Mouse (Mus musculus) forebrain, embryonic 12.5 days (tissue): ENCODE measurements at regions not wholly inside any gene's neighbourhood (a gene's known extent, or its start where the extent isn't known, plus 50 kb on each side); places are given as distances from the start of the nearest gene placed in this dataset.
"Not testable (repeated sequence)": the region's sequence is repeated elsewhere in the genome, so short reads cannot be mapped to it uniquely, and the experiment has no call there.

ENCODE experiments used
- ATAC-seq: fragments of 200-750 bp; cut with Nextera tagmentation; 2 replicates; pipeline ENCODE4 v1.8.0; 2017; ENCODE audit warnings: moderate TSS enrichment; ENCODE audit not compliant: low FRiP score
- H3K27ac ChIP-seq: fragments of 300-500 bp; sonication (generic); 2 replicates; pipeline ENCODE4 v1.5.1; 2016; ENCODE audit warnings: mild to moderate bottlenecking
- H3K27me3 ChIP-seq: fragments of 300-500 bp; sonication (generic); 2 replicates; pipeline ENCODE4 v1.6.1; 2016; ENCODE audit warnings: mild to moderate bottlenecking
- H3K36me3 ChIP-seq: fragments of 300-500 bp; sonication (generic); replicated peaks from 2 replicates; pipeline ENCODE4 v1.6.1; 2016; ENCODE audit warnings: mild to moderate bottlenecking
- H3K4me1 ChIP-seq: fragments of 300-500 bp; sonication (generic); 2 replicates; pipeline ENCODE4 v1.6.1; 2016
- H3K4me2 ChIP-seq: fragments of 300-500 bp; sonication (generic); 2 replicates; pipeline ENCODE4 v1.6.1; 2016; ENCODE audit warnings: mild to moderate bottlenecking, moderate library complexity
- H3K4me3 ChIP-seq: fragments of 300-500 bp; sonication (generic); replicated peaks from 2 replicates; pipeline ENCODE4 v1.5.1; 2016; ENCODE audit warnings: mild to moderate bottlenecking
- H3K9ac ChIP-seq: fragments of 300-500 bp; sonication (generic); 2 replicates; pipeline ENCODE4 v1.6.1; 2016; ENCODE audit warnings: mild to moderate bottlenecking
- H3K9me3 ChIP-seq: fragments of 300-500 bp; sonication (generic); 2 replicates; pipeline ENCODE4 v1.6.1; 2016
- WGBS: fragments of 180-500 bp; shearing (Covaris S2); methylation state at CpG from one replicate; pipeline ENCODE4 v1.1.7; 2016; 5-methylcytosine and 5-hydroxymethylcytosine counted together

- WGBS, result 82% methylated on average over 10 of the region's 10 CpGs
- no peak overlapping the region for H3K27ac ChIP-seq
- no peak overlapping the region for H3K9ac ChIP-seq
- H3K9me3 ChIP-seq, result no peaks in the 10 kb centered on the region
- H3K4me3 ChIP-seq, result no peak overlapping the region
- no peak overlapping the region for H3K4me2 ChIP-seq
- peaks cover 24% of the 10 kb centered on the region for H3K4me1 ChIP-seq
- ATAC-seq, result no peak
- H3K27me3 ChIP-seq, result peaks cover 3% of the 10 kb centered on the region; the same call in 1 of the 2 replicates
- no peaks in the 10 kb centered on the region for H3K36me3 ChIP-seq
These were observed 139.2 kb upstream of the Sulf2 start for GRCm38 (mm10) chr2:166294672-166295071.

GRCm38 (mm10) chr2:166292987-166293386 is 137.5 kb upstream of the Sulf2 start:
- H3K9ac ChIP-seq, result no peak overlapping the region
- WGBS, result 83% methylated on average over 6 of the region's 6 CpGs
- H3K4me3 ChIP-seq, result no peak overlapping the region

GRCm38 (mm10) chr2:166291266-166291665 is 135.8 kb upstream of the Sulf2 start:
- Histone ChIP-seq H3K4me3 (no peak overlapping the region), H3K4me1 (peaks cover 29% of the 10 kb centered on the region), H3K4me2 (no peak overlapping the region), H3K9ac (no peak overlapping the region), H3K9me3 (no peaks in the 10 kb centered on the region), H3K36me3 (no peaks in the 10 kb centered on the region), H3K27ac (no peak overlapping the region), H3K27me3 (peaks cover 3% of the 10 kb centered on the region; the same call in 1 of the 2 replicates)
- ATAC-seq, result no peak
- WGBS, result 48% methylated on average over 6 of the region's 6 CpGs

More at GRCm38 (mm10) chr2:166292987-166293386, 137.5 kb upstream of the Sulf2 start:
- Histone ChIP-seq H3K27ac (no peak overlapping the region), H3K36me3 (no peaks in the 10 kb centered on the region), H3K4me1 (peaks cover 26% of the 10 kb centered on the region), H3K27me3 (peaks cover 3% of the 10 kb centered on the region; the same call in 1 of the 2 replicates), H3K9me3 (no peaks in the 10 kb centered on the region), H3K4me2 (no peak overlapping the region)
- no peak for ATAC-seq

GRCm38 (mm10) chr2:166290826-166291225 is 135.4 kb upstream of the Sulf2 start:
- no peak overlapping the region for H3K27ac ChIP-seq
- H3K4me1 ChIP-seq, result peaks cover 24% of the 10 kb centered on the region
- ATAC-seq, result no peak

GRCm38 (mm10) chr2:166289198-166289597 is 133.7 kb upstream of the Sulf2 start:
- no peak overlapping the region for H3K27ac ChIP-seq

More at GRCm38 (mm10) chr2:166290826-166291225, 135.4 kb upstream of the Sulf2 start:
- H3K4me2 ChIP-seq, result no peak overlapping the region
- H3K9me3 ChIP-seq, result no peaks in the 10 kb centered on the region
- H3K27me3 ChIP-seq, result peaks cover 3% of the 10 kb centered on the region; the same call in 1 of the 2 replicates
- H3K9ac ChIP-seq, result no peak overlapping the region
- H3K4me3 ChIP-seq, result no peak overlapping the region
- WGBS, result 63% methylated on average over 9 of the region's 9 CpGs
- H3K36me3 ChIP-seq, result no peaks in the 10 kb centered on the region

GRCm38 (mm10) chr2:166281137-166281536 is 125.7 kb upstream of the Sulf2 start:
- not testable (repeated sequence) for H3K9me3 ChIP-seq, H3K4me1 ChIP-seq, H3K9ac ChIP-seq, H3K4me3 ChIP-seq, H3K4me2 ChIP-seq, H3K36me3 ChIP-seq, ATAC-seq, H3K27me3 ChIP-seq
- 0 out of 2 replicates have a peak overlapping the region, but pooled peaks have one; percentile 46 for H3K27ac ChIP-seq
- 60% methylated on average over 1 of the region's 5 CpGs for WGBS

More at GRCm38 (mm10) chr2:166289198-166289597, 133.7 kb upstream of the Sulf2 start:
- Histone ChIP-seq H3K9ac (no peak overlapping the region), H3K27me3 (0 out of 2 replicates have a peak, but pooled peaks cover 3% of the 10 kb centered on the region), H3K36me3 (no peaks in the 10 kb centered on the region), H3K4me3 (no peak overlapping the region), H3K4me1 (peaks cover 23% of the 10 kb centered on the region), H3K4me2 (no peak overlapping the region), H3K9me3 (no peaks in the 10 kb centered on the region)
- 86% methylated on average over 6 of the region's 6 CpGs for WGBS
- ATAC-seq, result no peak

GRCm38 (mm10) chr2:166280651-166281127 is 125.2 kb upstream of the Sulf2 start:
- Histone ChIP-seq H3K27me3 (no peaks in the 10 kb centered on the region), H3K36me3 (no peaks in the 10 kb centered on the region), H3K9ac (no peak overlapping the region), H3K27ac (0 out of 2 replicates have a peak overlapping the region, but pooled peaks have one; percentile 46), H3K4me1 (peaks cover 8% of the 10 kb centered on the region), H3K4me2 (no peak overlapping the region), H3K4me3 (no peak overlapping the region), H3K9me3 (no peaks in the 10 kb centered on the region)
- 34% methylated on average over 5 of the region's 5 CpGs for WGBS
- no peak for ATAC-seq

- WGBS, result 62% methylated on average over 15 of the region's 15 CpGs
- H3K4me2 ChIP-seq, result no peak overlapping the region
- no peak overlapping the region for H3K4me3 ChIP-seq
- no peak overlapping the region for H3K9ac ChIP-seq
- no peak overlapping the region for H3K27ac ChIP-seq
- ATAC-seq, result no peak
- no peaks in the 10 kb centered on the region for H3K36me3 ChIP-seq
- no peaks in the 10 kb centered on the region for H3K9me3 ChIP-seq
- H3K27me3 ChIP-seq, result no peaks in the 10 kb centered on the region
- H3K4me1 ChIP-seq, result peaks cover 8% of the 10 kb centered on the region
These were observed 124.2 kb upstream of the Sulf2 start for GRCm38 (mm10) chr2:166279676-166280075.

- no peak for ATAC-seq
These were observed 119.9 kb upstream of the Sulf2 start for GRCm38 (mm10) chr2:166275398-166275797.

GRCm38 (mm10) chr2:166274016-166274346 is 118.5 kb upstream of the Sulf2 start:
- H3K27ac ChIP-seq, result peak overlapping the region; percentile 43; the same call in 1 of the 2 replicates
- H3K9me3 ChIP-seq, result no peaks in the 10 kb centered on the region
- no peak overlapping the region for H3K4me2 ChIP-seq
- no peaks in the 10 kb centered on the region for H3K36me3 ChIP-seq
- ATAC-seq, result 0 out of 2 replicates have a peak, but pooled peaks have one; percentile 6
- peaks cover 23% of the 10 kb centered on the region for H3K4me1 ChIP-seq
- no peak overlapping the region for H3K9ac ChIP-seq
- no peak overlapping the region for H3K4me3 ChIP-seq
- WGBS, result 63% methylated on average over 2 of the region's 2 CpGs
- no peaks in the 10 kb centered on the region for H3K27me3 ChIP-seq

More at GRCm38 (mm10) chr2:166275398-166275797, 119.9 kb upstream of the Sulf2 start:
- no peak overlapping the region for H3K9ac ChIP-seq
- peaks cover 25% of the 10 kb centered on the region for H3K4me1 ChIP-seq
- no peak overlapping the region for H3K4me3 ChIP-seq
- no peaks in the 10 kb centered on the region for H3K9me3 ChIP-seq
- no peak overlapping the region for H3K4me2 ChIP-seq
- no peaks in the 10 kb centered on the region for H3K27me3 ChIP-seq
- no peaks in the 10 kb centered on the region for H3K36me3 ChIP-seq
- WGBS, result 88% methylated on average over 8 of the region's 8 CpGs
- H3K27ac ChIP-seq, result no peak overlapping the region

- WGBS, result 58% methylated on average over 23 of the region's 23 CpGs
- H3K4me1 ChIP-seq, result peaks cover 23% of the 10 kb centered on the region
- H3K9me3 ChIP-seq, result no peaks in the 10 kb centered on the region
- H3K4me3 ChIP-seq, result no peak overlapping the region
- H3K9ac ChIP-seq, result no peak overlapping the region
- H3K27ac ChIP-seq, result peak overlapping the region; percentile 51
- no peaks in the 10 kb centered on the region for H3K36me3 ChIP-seq
- no peaks in the 10 kb centered on the region for H3K27me3 ChIP-seq
- ATAC-seq, result 0 out of 2 replicates have a peak, but pooled peaks have one; percentile 33
- H3K4me2 ChIP-seq, result no peak overlapping the region
These were observed 118.0 kb upstream of the Sulf2 start for GRCm38 (mm10) chr2:166273312-166274015.

GRCm38 (mm10) chr2:166272841-166273240 is 117.4 kb upstream of the Sulf2 start:
- no peak overlapping the region for H3K4me2 ChIP-seq

GRCm38 (mm10) chr2:166272190-166272543 is 116.7 kb upstream of the Sulf2 start:
- ATAC-seq, result no peak
- H3K27ac ChIP-seq, result 0 out of 2 replicates have a peak overlapping the region, but pooled peaks have one; percentile 10
- peaks cover 23% of the 10 kb centered on the region for H3K4me1 ChIP-seq

More at GRCm38 (mm10) chr2:166272841-166273240, 117.4 kb upstream of the Sulf2 start:
- ATAC-seq, result no peak
- Histone ChIP-seq H3K9ac (no peak overlapping the region), H3K36me3 (no peaks in the 10 kb centered on the region), H3K4me1 (peaks cover 23% of the 10 kb centered on the region), H3K4me3 (no peak overlapping the region), H3K9me3 (no peaks in the 10 kb centered on the region), H3K27me3 (no peaks in the 10 kb centered on the region), H3K27ac (no peak overlapping the region)
- 33% methylated on average over 1 of the region's 1 CpGs for WGBS

More at GRCm38 (mm10) chr2:166272190-166272543, 116.7 kb upstream of the Sulf2 start:
- Histone ChIP-seq H3K9ac (no peak overlapping the region), H3K36me3 (no peaks in the 10 kb centered on the region), H3K4me3 (no peak overlapping the region), H3K27me3 (no peaks in the 10 kb centered on the region), H3K4me2 (no peak overlapping the region), H3K9me3 (no peaks in the 10 kb centered on the region)
- 64% methylated on average over 7 of the region's 7 CpGs for WGBS
